In genomic region chr1:60823006-60823665, GRCm38 (mm10) we compare ENCODE assay signal across 8 mouse cellular contexts.
A peak's percentile ranks its signal among the peaks of the same experiment; 100 is the strongest.
DNase-seq lines count a peak whose midpoint lies in the region; ATAC-seq lines count a peak whose summit lies in the region.

No protein-coding gene starts in this region.

- ATAC-seq in liver, embryonic 12.5 days: no peak
- ATAC-seq in hematopoietic stem cell, adult 5-6 weeks (replicated peaks in 1 of 2; ENCODE audit: insufficient read depth in 1 of 2, low FRiP score in 2 of 2, low TSS enrichment in 1 of 2, low read depth in 1 of 2, poor library complexity in 2 of 2, severe bottlenecking in 2 of 2): peak; percentile 73 to 81
- ATAC-seq in limb, embryonic 13.5 days (ENCODE audit: low FRiP score, low read depth): peak; percentile 51; the same call in 1 of the 2 replicates

- H3K4me3 ChIP-seq in liver, embryonic 12.5 days: no peak overlapping the region
- no peak overlapping the region for H3K4me3 ChIP-seq in limb, embryonic 13.5 days

- WGBS in liver, embryonic 12.5 days (ENCODE audit: insufficient replicate concordance): 49% methylated on average over 8 of the region's 8 CpGs
- 55% methylated on average over 8 of the region's 8 CpGs for WGBS in limb, embryonic 13.5 days

- H3K9ac ChIP-seq in liver, embryonic 12.5 days: no peak overlapping the region
- H3K9ac ChIP-seq in limb, embryonic 13.5 days: no peak overlapping the region

- H3K27ac ChIP-seq in liver, embryonic 12.5 days: no peak overlapping the region
- H3K27ac ChIP-seq in limb, embryonic 13.5 days: no peak overlapping the region

- DNase-seq in liver (peak; percentile 48), ZHBTc4 (ENCODE audit: low read depth, low spot score) (peak; percentile 87)
- peak; percentile 32 to 35 for DNase-seq in cerebellum, postnatal 36 days
- DNase-seq in right cerebral cortex, postnatal 10 days (ENCODE audit: low spot score in 2 of 2): peak; percentile 65 to 71
- peak; percentile 59 to 66 for DNase-seq in urinary bladder, postnatal 36 days (ENCODE audit: low spot score in 2 of 2)

- no peaks in the 10 kb centered on the region for H3K4me1 ChIP-seq in liver, embryonic 12.5 days
- H3K4me1 ChIP-seq in limb, embryonic 13.5 days: no peaks in the 10 kb centered on the region

- no peaks in the 10 kb centered on the region for H3K36me3 ChIP-seq in liver, embryonic 12.5 days
- H3K36me3 ChIP-seq in limb, embryonic 13.5 days: no peaks in the 10 kb centered on the region

- H3K9me3 ChIP-seq in liver, embryonic 12.5 days (replicated peaks): no peaks in the 10 kb centered on the region
- H3K9me3 ChIP-seq in limb, embryonic 13.5 days: no peaks in the 10 kb centered on the region

- H3K27me3 ChIP-seq in liver, embryonic 12.5 days (replicated peaks): no peaks in the 10 kb centered on the region
- H3K27me3 ChIP-seq in limb, embryonic 13.5 days: no peaks in the 10 kb centered on the region

- no peak overlapping the region for H3K4me2 ChIP-seq in liver, embryonic 12.5 days
- no peak overlapping the region for H3K4me2 ChIP-seq in limb, embryonic 13.5 days (replicated peaks)

Comparison
In these comparisons a context has a peak if more than half of its experiments do, and no peak if none do; other contexts are left out.
1. DNase-seq: peak in every context shown above with its lines; median percentile 87 in ZHBTc4; 68 in right cerebral cortex, postnatal 10 days; 62 in urinary bladder, postnatal 36 days; 48 in liver; 34 in cerebellum, postnatal 36 days.